8 mouse cellular contexts compared by ENCODE assay signal in the genomic region with DNA sequence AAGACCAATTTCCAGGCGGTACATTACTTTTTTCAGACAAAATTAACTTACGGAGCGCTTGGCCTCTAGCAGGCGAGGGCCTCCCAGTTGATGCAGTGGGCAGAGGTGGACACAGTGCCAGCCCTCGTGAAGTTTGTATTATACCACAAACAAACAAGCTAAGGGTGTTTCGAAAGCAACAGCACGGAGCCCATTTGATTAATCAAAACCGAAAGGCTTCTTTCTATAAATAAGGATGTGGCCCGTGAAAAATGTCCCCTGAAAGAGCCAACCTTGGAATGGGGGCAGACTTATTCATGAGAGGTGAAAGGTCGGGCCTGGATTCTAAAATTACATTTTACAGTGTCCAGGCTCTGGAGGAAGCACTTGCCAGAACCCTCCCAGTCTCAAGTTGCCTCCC. TPM values are rescaled to one million over a fixed set of nuclear protein-coding genes. Genes with fewer than 3 reads are reported as not detected.
DNase-seq lines count a peak whose midpoint lies in the region; ATAC-seq and TF ChIP-seq lines count a peak whose summit lies in the region.

No protein-coding gene starts in this region.

- H3K9me3 ChIP-seq in MEL (replicated peaks; ENCODE audit: insufficient read depth, low read length): no peaks in the 10 kb centered on the region
- H3K9me3 ChIP-seq in embryonic facial prominence, embryonic 11.5 days (replicated peaks; ENCODE audit: control insufficient read depth, low read length): no peaks in the 10 kb centered on the region
- no peaks in the 10 kb centered on the region for H3K9me3 ChIP-seq in liver, embryonic 13.5 days (replicated peaks)

- intact Hi-C loops in heart, postnatal 10 days (cut with DNase I): no loop called here

- H3K27ac ChIP-seq in MEL (ENCODE audit: control insufficient read depth, low read depth, low read length): no peak overlapping the region
- H3K27ac ChIP-seq in embryonic facial prominence, embryonic 11.5 days (replicated peaks; ENCODE audit: low read depth, low read length): no peak overlapping the region
- peak overlapping the region; percentile 89 for H3K27ac ChIP-seq in liver, embryonic 13.5 days

- peaks cover 8 to 14% of the 10 kb centered on the region in 2 experiments for H3K4me1 ChIP-seq in MEL (ENCODE audit: control insufficient read depth in 1 of 2, insufficient read depth in 2 of 2, low read length in 2 of 2)
- H3K4me1 ChIP-seq in embryonic facial prominence, embryonic 11.5 days (ENCODE audit: control insufficient read depth, insufficient read depth, low read length): no peaks in the 10 kb centered on the region
- H3K4me1 ChIP-seq in liver, embryonic 13.5 days (replicated peaks): peaks cover 45% of the 10 kb centered on the region

- no peak for TF ChIP-seq CTCF in MEL (IDR thresholded peaks at IDR 0.05 in 2 of 3, conservative IDR thresholded peaks at IDR 0.05 in 1 of 3; ENCODE audit: control insufficient read depth in 1 of 3, insufficient read depth in 1 of 3, low read depth in 2 of 3, low read length in 3 of 3, poor library complexity in 1 of 3, severe bottlenecking in 1 of 3)

- peak overlapping the region; percentile 26; the same call in 1 of the 2 replicates for H3K4me2 ChIP-seq in embryonic facial prominence, embryonic 11.5 days (ENCODE audit: low read depth, low read length)
- peak overlapping the region; percentile 82 for H3K4me2 ChIP-seq in liver, embryonic 13.5 days

- TF ChIP-seq POLR2A in MEL (IDR thresholded peaks at IDR 0.05; ENCODE audit: control insufficient read depth in 1 of 2, insufficient read depth in 1 of 2, low read depth in 1 of 2, low read length in 2 of 2, poor library complexity in 1 of 2): no peak

- H3K27me3 ChIP-seq in MEL (ENCODE audit: control insufficient read depth in 1 of 2, insufficient read depth in 2 of 2, low read length in 2 of 2): no peaks in the 10 kb centered on the region
- H3K27me3 ChIP-seq in embryonic facial prominence, embryonic 11.5 days (ENCODE audit: control insufficient read depth, insufficient read depth, low read length): no peaks in the 10 kb centered on the region
- no peaks in the 10 kb centered on the region for H3K27me3 ChIP-seq in liver, embryonic 13.5 days

- H3K36me3 ChIP-seq in MEL (ENCODE audit: control insufficient read depth in 1 of 2, insufficient read depth in 2 of 2, low read length in 2 of 2): peaks cover 0 to 25% of the 10 kb centered on the region in 2 experiments; a peak in 2 of 4 replicates
- no peaks in the 10 kb centered on the region for H3K36me3 ChIP-seq in embryonic facial prominence, embryonic 11.5 days (replicated peaks; ENCODE audit: control insufficient read depth, insufficient read depth, low read depth, low read length)
- H3K36me3 ChIP-seq in liver, embryonic 13.5 days: peaks cover 21% of the 10 kb centered on the region

- peak overlapping the region; percentile 48 for H3K9ac ChIP-seq in MEL (ENCODE audit: control insufficient read depth, low read depth, low read length, poor library complexity, severe bottlenecking)
- H3K9ac ChIP-seq in embryonic facial prominence, embryonic 11.5 days (replicated peaks; ENCODE audit: low read length): no peak overlapping the region
- H3K9ac ChIP-seq in liver, embryonic 13.5 days: peak overlapping the region; percentile 74

- DNase-seq in MEL (ENCODE audit: low read depth, low spot score): no peak
- peak; percentile 12 for DNase-seq in embryonic facial prominence, embryonic 11.5 days (ENCODE audit: low spot score)
- DNase-seq in heart, postnatal 10 days: peak; percentile 27 to 44
- no peak for DNase-seq in liver, embryonic 13.5 days
- DNase-seq in skeletal muscle tissue, adult 2 months (ENCODE audit: low read depth, low spot score): peak; percentile 70
- no peak for DNase-seq in adrenal gland, postnatal 10 days
- DNase-seq in adrenal gland, adult (ENCODE audit: inconsistent age in 2 of 2, low spot score in 1 of 2): no peak
- DNase-seq in thymus, postnatal 10 days (ENCODE audit: low spot score in 2 of 2): no peak

- no peak for TF ChIP-seq EP300 in MEL (IDR thresholded peaks at IDR 0.05; ENCODE audit: low read depth in 1 of 2, low read length in 2 of 2)

- ATAC-seq in embryonic facial prominence, embryonic 11.5 days (replicated peaks; ENCODE audit: insufficient number of reproducible peaks, low FRiP score, low TSS enrichment, low read depth): no peak
- ATAC-seq in liver, embryonic 13.5 days (ENCODE audit: low read depth): no peak

- no peak for TF ChIP-seq RAD21 in MEL (IDR thresholded peaks at IDR 0.05; ENCODE audit: low read depth, low read length)

- peak overlapping the region; percentile 66 to 68 for H3K4me3 ChIP-seq in MEL (ENCODE audit: control insufficient read depth in 1 of 2, insufficient read depth in 1 of 2, low read depth in 2 of 2, low read length in 2 of 2)
- peak overlapping the region; percentile 62; the same call in 1 of the 2 replicates for H3K4me3 ChIP-seq in embryonic facial prominence, embryonic 11.5 days (ENCODE audit: low read depth, low read length)
- peak overlapping the region; percentile 90 for H3K4me3 ChIP-seq in liver, embryonic 13.5 days (replicated peaks)

- 46% methylated on average over 10 of the region's 10 CpGs for WGBS in embryonic facial prominence, embryonic 11.5 days
- 64% methylated on average over 10 of the region's 10 CpGs for WGBS in liver, embryonic 13.5 days (ENCODE audit: insufficient replicate concordance)

- H3K79me2 ChIP-seq in MEL (ENCODE audit: control insufficient read depth, insufficient read depth, low read length, poor library complexity): peaks cover 6% of the 10 kb centered on the region

TF ChIP-seq in MEL, 35 proteins besides CTCF, POLR2A, EP300 and RAD21:
- no peak for TF ChIP-seq MAZ (IDR thresholded peaks at IDR 0.05; ENCODE audit: low read depth, low read length)
- no peak for TF ChIP-seq MXI1 (IDR thresholded peaks at IDR 0.05; ENCODE audit: low read depth, low read length)
- no peak for TF ChIP-seq NRF1 (IDR thresholded peaks at IDR 0.05; ENCODE audit: insufficient read depth, low read depth, low read length, poor library complexity, severe bottlenecking)
- TF ChIP-seq CHD2 (IDR thresholded peaks at IDR 0.05; ENCODE audit: low read length): no peak

RNA-seq across cellular contexts. Expression of a gene that starts 0.6 kb away (rescaled TPM):
- total RNA-seq in MEL (2012; rRNA removed): 27.2 and 49.4 TPM in 2 replicates
- 10 to 100 TPM in 1 of 2 experiments, not detected in 1; 28.0 TPM for polyA plus RNA-seq in MEL (2012; ENCODE audit: insufficient read depth in 1 of 2, insufficient read length in 2 of 2, low read depth in 1 of 2, low replicate concordance in 2 of 2, missing spikeins in 1 of 2)
- 22.7 and 23.1 TPM in 2 replicates for polyA plus RNA-seq in embryonic facial prominence, embryonic 11.5 days (2014; fragmentation: Nextera tagmentation; extraction: Ambion mirVana)
- total RNA-seq in heart, postnatal 10 days (2021): 10 to 100 TPM; 56.2 to 61.7 TPM
- 128 and 160 TPM in 2 replicates for polyA plus RNA-seq in liver, embryonic 13.5 days (2015; fragmentation: Nextera tagmentation; extraction: Ambion mirVana)
- 10 to 100 TPM; 69.7 to 83.4 TPM for total RNA-seq in adrenal gland, postnatal 10 days (2021)

RNA-seq across cellular contexts. Expression of a gene that starts 30.1 kb away (rescaled TPM):
- total RNA-seq in MEL (2012; rRNA removed): not detected in 2 replicates
- polyA plus RNA-seq in MEL (2012; ENCODE audit: insufficient read depth in 1 of 2, insufficient read length in 2 of 2, low read depth in 1 of 2, low replicate concordance in 2 of 2, missing spikeins in 1 of 2): not detected
- polyA plus RNA-seq in embryonic facial prominence, embryonic 11.5 days (2014; fragmentation: Nextera tagmentation; extraction: Ambion mirVana): not detected in 2 replicates
- total RNA-seq in heart, postnatal 10 days (2021): not detected
- polyA plus RNA-seq in liver, embryonic 13.5 days (2015; fragmentation: Nextera tagmentation; extraction: Ambion mirVana): not detected in 2 replicates
- not detected for total RNA-seq in adrenal gland, postnatal 10 days (2021)

RNA-seq across cellular contexts. Expression of a gene that starts 59.6 kb away (rescaled TPM):
- total RNA-seq in MEL (2012; rRNA removed): not detected in 2 replicates
- polyA plus RNA-seq in MEL (2012; ENCODE audit: insufficient read depth in 1 of 2, insufficient read length in 2 of 2, low read depth in 1 of 2, low replicate concordance in 2 of 2, missing spikeins in 1 of 2): not detected
- polyA plus RNA-seq in embryonic facial prominence, embryonic 11.5 days (2014; fragmentation: Nextera tagmentation; extraction: Ambion mirVana): not detected in 2 replicates
- total RNA-seq in heart, postnatal 10 days (2021): not detected
- polyA plus RNA-seq in liver, embryonic 13.5 days (2015; fragmentation: Nextera tagmentation; extraction: Ambion mirVana): not detected in 2 replicates
- not detected for total RNA-seq in adrenal gland, postnatal 10 days (2021)

Comparison
In these comparisons a context has a peak if more than half of its experiments do, and no peak if none do; other contexts are left out.
1. DNase-seq: peak in embryonic facial prominence, embryonic 11.5 days (single experiment), heart, postnatal 10 days (2 of 2) and skeletal muscle tissue, adult 2 months (single experiment); none in MEL (single experiment), liver, embryonic 13.5 days (single experiment), adrenal gland, postnatal 10 days (single experiment), adrenal gland, adult (0 of 2) and thymus, postnatal 10 days (0 of 2).
2. Peak in every context shown above with its lines, with median percentiles within 50 percentile points of each other: H3K4me3 ChIP-seq.